Mouse (Mus musculus) liver, embryonic 15.5 days (tissue): ENCODE measurements around the gene Zmiz2. TPM values are rescaled to one million over a fixed set of nuclear protein-coding genes. Genes with fewer than 3 reads are reported as not detected.
"Not testable (repeated sequence)": the region's sequence is repeated elsewhere in the genome, so short reads cannot be mapped to it uniquely, and the experiment has no call there.

Experiments used
- ATAC-seq: fragments of 200-750 bp; cut with Nextera tagmentation; 2 replicates; pipeline ENCODE4 v1.8.0; 2017; ENCODE audit warnings: moderate number of reproducible peaks, mild to moderate bottlenecking, moderate library complexity; ENCODE audit not compliant: insufficient read depth
- H3K27ac ChIP-seq: fragments of 300-500 bp; sonication (generic); replicated peaks from 2 replicates; pipeline ENCODE4 v1.5.1; 2015; ENCODE audit warnings: mild to moderate bottlenecking, inconsistent platforms
- H3K27me3 ChIP-seq: fragments of 300-500 bp; sonication (generic); 2 replicates; pipeline ENCODE4 v1.6.1; 2015; ENCODE audit warnings: mild to moderate bottlenecking, inconsistent platforms
- H3K36me3 ChIP-seq: fragments of 300-500 bp; sonication (generic); replicated peaks from 2 replicates; pipeline ENCODE4 v1.6.1; 2015; ENCODE audit warnings: moderate library complexity, mild to moderate bottlenecking, inconsistent platforms
- H3K4me1 ChIP-seq: fragments of 300-500 bp; sonication (generic); replicated peaks from 2 replicates; pipeline ENCODE4 v1.6.1; 2015; ENCODE audit warnings: inconsistent platforms
- H3K4me2 ChIP-seq: fragments of 300-500 bp; sonication (generic); 2 replicates; pipeline ENCODE4 v1.6.1; 2015; ENCODE audit warnings: moderate library complexity, mild to moderate bottlenecking, inconsistent platforms
- H3K4me3 ChIP-seq: fragments of 300-500 bp; sonication (generic); replicated peaks from 2 replicates; pipeline ENCODE4 v1.5.1; 2015; ENCODE audit warnings: mild to moderate bottlenecking, inconsistent platforms
- H3K9ac ChIP-seq: fragments of 300-500 bp; sonication (generic); 2 replicates; pipeline ENCODE4 v1.6.1; 2015; ENCODE audit warnings: moderate library complexity, mild to moderate bottlenecking, inconsistent platforms
- H3K9me3 ChIP-seq: fragments of 300-500 bp; sonication (generic); replicated peaks from 2 replicates; pipeline ENCODE4 v1.6.1; 2016; ENCODE audit warnings: inconsistent platforms
- WGBS: fragments of 180-500 bp; shearing (Covaris S2); methylation state at CpG from one replicate; pipeline ENCODE4 v1.1.7; 2015; ENCODE audit warnings: mixed read lengths; ENCODE audit not compliant: insufficient replicate concordance; 5-methylcytosine and 5-hydroxymethylcytosine counted together
- polyA plus RNA-seq: library from polyadenylated mRNA; unstranded; fragments of >200 nt; fragmentation: Nextera tagmentation; extraction: Ambion mirVana; gene quantifications from 2 replicates; pipeline ENCODE4 v1.2.1, GENCODE M21; 2015

The Zmiz2 gene
- 3.5 and 4.3 TPM in 2 replicates for polyA plus RNA-seq

- Histone ChIP-seq H3K27ac (peak within 1 kb of the TSS; percentile 93), H3K4me3 (peak within 1 kb of the TSS; percentile 97), H3K4me1 (peaks cover 36% of the 10 kb centered on the region), H3K9me3 (no peaks in the 10 kb centered on the region), H3K9ac (peak within 1 kb of the TSS; percentile 86), H3K4me2 (peak within 1 kb of the TSS; percentile 97), H3K36me3 (0 out of 2 replicates have a peak, but pooled peaks cover 11% of the 10 kb centered on the region), H3K27me3 (no peaks in the 10 kb centered on the region)
- ATAC-seq = peak; percentile 98
- WGBS = 4% methylated on average over 60 of the region's 60 CpGs
Observed at GRCm38 (mm10) chr11:6388726-6389413, at the start of gene Zmiz2. TSS of gene Zmiz2 (plus strand) at chr11:6389074.

- Histone ChIP-seq H3K9ac (no peak overlapping the region), H3K27me3 (no peaks in the 10 kb centered on the region), H3K4me1 (no peaks in the 10 kb centered on the region), H3K4me2 (no peak overlapping the region), H3K4me3 (no peak overlapping the region), H3K36me3 (peaks cover 97% of the 10 kb centered on the region), H3K27ac (no peak overlapping the region), H3K9me3 (no peaks in the 10 kb centered on the region)
- ATAC-seq = no peak
- WGBS = 87% methylated on average over 4 of the region's 4 CpGs
Observed at GRCm38 (mm10) chr11:6345956-6346355, 42.9 kb upstream of the Zmiz2 start.

- H3K4me2 ChIP-seq = no peak overlapping the region
- no peaks in the 10 kb centered on the region for H3K4me1 ChIP-seq
- no peak overlapping the region for H3K4me3 ChIP-seq
- ATAC-seq = no peak
- WGBS = 85% methylated on average over 7 of the region's 7 CpGs
- no peaks in the 10 kb centered on the region for H3K9me3 ChIP-seq
- no peaks in the 10 kb centered on the region for H3K27me3 ChIP-seq
- H3K27ac ChIP-seq = no peak overlapping the region
- peaks cover 96% of the 10 kb centered on the region for H3K36me3 ChIP-seq
- H3K9ac ChIP-seq = no peak overlapping the region
Observed at GRCm38 (mm10) chr11:6346966-6347365, 41.9 kb upstream of the Zmiz2 start.

GRCm38 (mm10) chr11:6348681-6349200, 40.1 kb upstream of the Zmiz2 start:
- Histone ChIP-seq H3K4me1 (no peaks in the 10 kb centered on the region), H3K36me3 (peaks cover 99% of the 10 kb centered on the region), H3K4me2 (no peak overlapping the region), H3K9me3 (no peaks in the 10 kb centered on the region), H3K9ac (no peak overlapping the region), H3K27me3 (no peaks in the 10 kb centered on the region), H3K4me3 (no peak overlapping the region), H3K27ac (no peak overlapping the region)
- no peak for ATAC-seq
- 89% methylated on average over 11 of the region's 11 CpGs for WGBS

GRCm38 (mm10) chr11:6349586-6349985, 39.3 kb upstream of the Zmiz2 start:
- peaks cover 99% of the 10 kb centered on the region for H3K36me3 ChIP-seq
- H3K4me2 ChIP-seq = no peak overlapping the region
- no peaks in the 10 kb centered on the region for H3K9me3 ChIP-seq
- H3K27me3 ChIP-seq = no peaks in the 10 kb centered on the region
- WGBS = 91% methylated on average over 5 of the region's 5 CpGs
- H3K4me1 ChIP-seq = no peaks in the 10 kb centered on the region
- no peak overlapping the region for H3K9ac ChIP-seq
- H3K27ac ChIP-seq = no peak overlapping the region
- H3K4me3 ChIP-seq = no peak overlapping the region
- ATAC-seq = no peak

- Histone ChIP-seq H3K9me3 (no peaks in the 10 kb centered on the region), H3K4me1 (no peaks in the 10 kb centered on the region), H3K4me3 (no peak overlapping the region), H3K4me2 (no peak overlapping the region), H3K36me3 (peaks cover 77% of the 10 kb centered on the region), H3K27ac (no peak overlapping the region), H3K27me3 (no peaks in the 10 kb centered on the region), H3K9ac (no peak overlapping the region)
- WGBS = 86% methylated on average over 4 of the region's 4 CpGs
- peak; percentile 7; the same call in 1 of the 2 replicates for ATAC-seq
Observed at GRCm38 (mm10) chr11:6355106-6355505, 33.8 kb upstream of the Zmiz2 start.

- Histone ChIP-seq H3K4me3 (no peak overlapping the region), H3K36me3 (no peaks in the 10 kb centered on the region), H3K4me1 (peaks cover 9% of the 10 kb centered on the region), H3K27ac (no peak overlapping the region), H3K9ac (no peak overlapping the region), H3K27me3 (no peaks in the 10 kb centered on the region), H3K9me3 (no peaks in the 10 kb centered on the region), H3K4me2 (no peak overlapping the region)
- no peak for ATAC-seq
- 82% methylated on average over 9 of the region's 9 CpGs for WGBS
Observed at GRCm38 (mm10) chr11:6364581-6365275, 24.1 kb upstream of the Zmiz2 start.

- WGBS = 6% methylated on average over 11 of the region's 11 CpGs
- Histone ChIP-seq H3K27me3 (no peaks in the 10 kb centered on the region), H3K9me3 (no peaks in the 10 kb centered on the region), H3K9ac (no peak overlapping the region), H3K36me3 (no peaks in the 10 kb centered on the region), H3K4me2 (peak overlapping the region; percentile 41), H3K4me3 (no peak overlapping the region), H3K4me1 (peaks cover 9% of the 10 kb centered on the region), H3K27ac (0 out of 2 replicates have a peak overlapping the region, but pooled peaks have one; percentile 38)
- peak; percentile 81 for ATAC-seq
Observed at GRCm38 (mm10) chr11:6365885-6366284, 23.0 kb upstream of the Zmiz2 start.

- Histone ChIP-seq H3K27ac (no peak overlapping the region), H3K4me3 (no peak overlapping the region), H3K9ac (no peak overlapping the region), H3K4me2 (no peak overlapping the region), H3K9me3 (no peaks in the 10 kb centered on the region), H3K4me1 (peaks cover 9% of the 10 kb centered on the region), H3K27me3 (no peaks in the 10 kb centered on the region), H3K36me3 (no peaks in the 10 kb centered on the region)
- no peak for ATAC-seq
- 71% methylated on average over 6 of the region's 6 CpGs for WGBS
Observed at GRCm38 (mm10) chr11:6366434-6366833, 22.4 kb upstream of the Zmiz2 start.

- Histone ChIP-seq H3K9ac (no peak overlapping the region), H3K9me3 (no peaks in the 10 kb centered on the region), H3K27me3 (no peaks in the 10 kb centered on the region), H3K4me2 (no peak overlapping the region), H3K4me3 (no peak overlapping the region), H3K27ac (no peak overlapping the region), H3K4me1 (peaks cover 9% of the 10 kb centered on the region), H3K36me3 (no peaks in the 10 kb centered on the region)
- WGBS = 63% methylated on average over 4 of the region's 4 CpGs
- no peak for ATAC-seq
Observed at GRCm38 (mm10) chr11:6367156-6367555, 21.7 kb upstream of the Zmiz2 start.

- H3K9ac ChIP-seq, H3K4me2 ChIP-seq, H3K4me3 ChIP-seq, H3K27ac ChIP-seq, H3K9me3 ChIP-seq, H3K27me3 ChIP-seq, H3K4me1 ChIP-seq, ATAC-seq, H3K36me3 ChIP-seq: not testable (repeated sequence)
- WGBS = 66% methylated on average over 5 of the region's 5 CpGs
Observed at GRCm38 (mm10) chr11:6367986-6368385, 20.9 kb upstream of the Zmiz2 start.
